Mouse (Mus musculus) CH12.LX (cell line): Measurements from ENCODE around the gene Adam15. TPM values are rescaled to one million over a fixed set of nuclear protein-coding genes. Genes with fewer than 3 reads are reported as not detected.

Source experiments
- DNase-seq: peaks from one replicate; pipeline ENCODE4 v3.0.0-alpha.2; 2013; ENCODE audit errors: extremely low read depth
- H3K27ac ChIP-seq: 2 replicates; pipeline ENCODE4 v1.5.1; 2012; ENCODE audit warnings: low read depth, mild to moderate bottlenecking, control low read depth, moderate library complexity; ENCODE audit not compliant: insufficient read depth
- H3K27me3 ChIP-seq: replicated peaks from 2 replicates; pipeline ENCODE3; 2012; ENCODE audit warnings: inconsistent platforms
- H3K36me3 ChIP-seq, 2 experiments: replicated peaks in 1 of 2; 2 replicates each; pipeline versions ENCODE3 to v1.6.1; 2012; ENCODE audit warnings: inconsistent platforms in 1 of 2, low read length in 1 of 2, mild to moderate bottlenecking in 1 of 2, mixed read lengths in 1 of 2, moderate library complexity in 1 of 2; ENCODE audit not compliant: control insufficient read depth in 1 of 2, insufficient read depth in 1 of 2
- H3K4me1 ChIP-seq, 2 experiments: 2 replicates each; pipeline ENCODE4 v1.6.1; 2012; ENCODE audit warnings: inconsistent platforms in 1 of 2, moderate library complexity in 1 of 2; ENCODE audit not compliant: insufficient read depth in 2 of 2, control insufficient read depth in 1 of 2
- H3K4me2 ChIP-seq: 2 replicates; pipeline ENCODE4 v1.6.1; 2012; ENCODE audit warnings: low read depth, mild to moderate bottlenecking, control low read depth; ENCODE audit not compliant: poor library complexity, insufficient read depth, severe bottlenecking
- H3K4me3 ChIP-seq, 3 experiments: fragments of 150-350 bp in 1 of 3; sonication (generic) in 1 of 3; replicated peaks in 1 of 3; 2 replicates each; pipeline versions ENCODE3 to v1.5.1; 2011 to 2012; ENCODE audit warnings: low read depth in 2 of 3, low read length in 2 of 3, mild to moderate bottlenecking in 2 of 3, moderate library complexity in 2 of 3, control low read depth in 1 of 3, improper control_type of control experiment in 1 of 3, inconsistent platforms in 1 of 3, mixed read lengths in 1 of 3; ENCODE audit not compliant: poor library complexity in 1 of 3
- H3K79me2 ChIP-seq: replicated peaks from 2 replicates; pipeline ENCODE4 v1.6.1; 2012; ENCODE audit warnings: mild to moderate bottlenecking, moderate library complexity; ENCODE audit not compliant: control insufficient read depth, poor library complexity, insufficient read depth, severe bottlenecking; ENCODE audit errors: extremely low read depth
- H3K9ac ChIP-seq: 2 replicates; pipeline ENCODE4 v1.6.1; 2012; ENCODE audit warnings: low read depth, mild to moderate bottlenecking, control low read depth, moderate library complexity; ENCODE audit not compliant: insufficient read depth
- H3K9me3 ChIP-seq: replicated peaks from 2 replicates; pipeline ENCODE3; 2012; ENCODE audit warnings: low read length, inconsistent platforms, mixed read lengths
- BHLHE40 ChIP-seq: IDR thresholded peaks from 2 replicates; pipeline ENCODE4 v1.6.1; 2011; ENCODE audit warnings: mild to moderate bottlenecking, low read depth, low read length, improper control_type of control experiment
- ELF1 ChIP-seq: IDR thresholded peaks from 2 replicates; pipeline ENCODE4 v1.6.1; 2014; ENCODE audit warnings: low read depth, mild to moderate bottlenecking, inconsistent platforms, low read length, improper control_type of control experiment
- EP300 ChIP-seq: IDR thresholded peaks from 2 replicates; pipeline ENCODE4 v1.6.1; 2011; ENCODE audit warnings: low read length, improper control_type of control experiment
- ETS1 ChIP-seq: conservative IDR thresholded peaks from 2 replicates; pipeline ENCODE4 v1.6.1; 2012; ENCODE audit warnings: low read depth, mild to moderate bottlenecking, inconsistent platforms, low read length, improper control_type of control experiment, moderate library complexity
- HCFC1 ChIP-seq: IDR thresholded peaks from 2 replicates; pipeline ENCODE4 v1.6.1; 2012; ENCODE audit warnings: low read depth, mild to moderate bottlenecking, inconsistent platforms, low read length, improper control_type of control experiment
- IRF4 ChIP-seq: IDR thresholded peaks from 2 replicates; pipeline ENCODE4 v1.6.1; 2014; ENCODE audit warnings: low read depth, mild to moderate bottlenecking, inconsistent platforms, low read length, improper control_type of control experiment
- KAT2A ChIP-seq: IDR thresholded peaks from 2 replicates; pipeline ENCODE4 v1.6.1; 2012; ENCODE audit warnings: low read length, improper control_type of control experiment, inconsistent platforms; ENCODE audit not compliant: insufficient replicate concordance
- MAFK ChIP-seq: IDR thresholded peaks from 2 replicates; pipeline ENCODE4 v1.6.1; 2011; ENCODE audit warnings: low read length, improper control_type of control experiment; ENCODE audit not compliant: insufficient replicate concordance
- MAZ ChIP-seq: IDR thresholded peaks from 2 replicates; pipeline ENCODE4 v1.6.1; 2012; ENCODE audit warnings: low read depth, mild to moderate bottlenecking, inconsistent platforms, low read length, improper control_type of control experiment, moderate library complexity
- MEF2A ChIP-seq: IDR thresholded peaks from 2 replicates; pipeline ENCODE4 v1.6.1; 2014; ENCODE audit warnings: low read depth, mild to moderate bottlenecking, inconsistent platforms, low read length, improper control_type of control experiment, borderline replicate concordance
- MXI1 ChIP-seq: IDR thresholded peaks from 2 replicates; pipeline ENCODE4 v1.6.1; 2011; ENCODE audit warnings: mild to moderate bottlenecking, low read depth, low read length, improper control_type of control experiment
- NELFE ChIP-seq: IDR thresholded peaks from 2 replicates; pipeline ENCODE4 v1.6.1; 2011; ENCODE audit warnings: low read depth, low read length, improper control_type of control experiment
- NRF1 ChIP-seq: IDR thresholded peaks from 2 replicates; pipeline ENCODE4 v1.6.1; 2014; ENCODE audit warnings: low read depth, mild to moderate bottlenecking, inconsistent platforms, low read length, improper control_type of control experiment, moderate library complexity
- PAX5 ChIP-seq: IDR thresholded peaks from 2 replicates; pipeline ENCODE4 v1.6.1; 2012; ENCODE audit warnings: low read length, inconsistent platforms, mixed read lengths
- POLR2AphosphoS2 ChIP-seq: IDR thresholded peaks from 2 replicates; pipeline ENCODE4 v1.6.1; 2011; ENCODE audit warnings: low read depth, low read length, improper control_type of control experiment
- RCOR1 ChIP-seq: conservative IDR thresholded peaks from 2 replicates; pipeline ENCODE4 v1.6.1; 2012; ENCODE audit warnings: low read depth, mild to moderate bottlenecking, inconsistent platforms, low read length, improper control_type of control experiment
- SIN3A ChIP-seq: IDR thresholded peaks from 2 replicates; pipeline ENCODE4 v1.6.1; 2012; ENCODE audit warnings: low read length, improper control_type of control experiment, inconsistent platforms
- USF1 ChIP-seq: IDR thresholded peaks from 2 replicates; pipeline ENCODE4 v1.6.1; 2014; ENCODE audit warnings: low read depth, mild to moderate bottlenecking, inconsistent platforms, low read length, improper control_type of control experiment
- ZC3H11A ChIP-seq: IDR thresholded peaks from 2 replicates; pipeline ENCODE4 v1.6.1; 2012; ENCODE audit warnings: low read depth, mild to moderate bottlenecking, inconsistent platforms, low read length, improper control_type of control experiment
- ZMIZ1 ChIP-seq: IDR thresholded peaks from 2 replicates; pipeline ENCODE4 v1.6.1; 2012; ENCODE audit warnings: low read depth, mild to moderate bottlenecking, inconsistent platforms, low read length, improper control_type of control experiment
- ZNF384 ChIP-seq: IDR thresholded peaks from 2 replicates; pipeline ENCODE4 v1.6.1; 2012; ENCODE audit warnings: low read depth, low read length, improper control_type of control experiment, inconsistent platforms
- dilution Hi-C: fragments of 300-500 bp; cut with MboI; formaldehyde crosslinking; loops from 2 replicates; pipeline ENCODE4 v1.14.3; 2020; ENCODE audit warnings: low sequenced_read_pairs; ENCODE audit not compliant: extremely low pct_unique_long_range_greater_than_20kb, extremely low pct_ligation_motif_present
- in situ Hi-C: fragments of 300-500 bp; cut with MboI; formaldehyde crosslinking; loops from 3 replicates; pipeline ENCODE4 v1.14.3; 2019; ENCODE audit warnings: low sequenced_read_pairs, low pct_ligation_motif_present, low pct_unique_long_range_greater_than_20kb, mixed read lengths
- polyA plus RNA-seq: library from polyadenylated mRNA; unstranded; fragments of >175 nt; gene quantifications from 2 replicates; pipeline ENCODE4 v1.2.1, GENCODE M21; 2012; ENCODE audit warnings: low read depth; ENCODE audit not compliant: insufficient read length
- total RNA-seq, 2 experiments: library from RNA; depleted of rRNA; stranded (reverse); fragments of 300-350 nt in 1 of 2; fragments of >200 nt in 1 of 2; gene quantifications; 2 replicates each; pipeline ENCODE4 v1.2.3; 2012 to 2014

The Adam15 gene
- total and polyA plus RNA-seq, 3 experiments = 5.8 to 39.1 (median 26.5) TPM

DNA sequence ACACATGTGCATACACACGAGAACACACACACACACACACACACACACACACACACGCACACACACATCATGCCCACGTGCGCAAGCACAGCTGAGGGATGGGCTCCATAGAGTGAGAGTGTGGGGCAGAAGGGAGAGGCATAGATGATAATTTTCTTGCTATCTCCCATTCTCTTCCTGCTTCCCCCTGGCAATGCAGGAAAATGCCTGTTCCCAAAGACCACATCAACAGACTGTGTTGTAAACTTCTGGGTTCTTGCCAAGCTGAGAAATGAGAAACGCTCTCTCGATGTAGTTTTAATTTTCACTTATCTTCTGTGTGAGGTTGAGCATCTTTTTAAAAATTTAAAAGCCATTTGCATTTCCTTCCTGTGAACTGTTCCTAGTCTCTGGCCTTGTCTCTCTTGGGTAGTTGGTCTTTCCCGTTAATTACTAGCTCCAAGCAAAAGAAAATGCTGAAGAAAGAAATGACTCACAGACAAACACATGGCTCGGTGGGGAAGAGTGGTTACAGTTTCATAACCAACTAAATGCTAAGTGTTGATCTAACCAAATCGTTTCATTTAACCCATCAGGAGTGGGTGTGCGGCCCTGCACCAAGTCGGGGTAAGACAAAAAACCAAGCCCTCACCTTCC, 52.9 kb downstream of the Adam15 start:
- H3K9me3 ChIP-seq = no peaks in the 10 kb centered on the region
- DNase-seq = no peak
- peak overlapping the region in 1 of 3 experiments; percentile 37 for H3K4me3 ChIP-seq
- in situ Hi-C loops (loop anchor here (5.0 kb wide), 1 partner anchor 50 kb away; the partner anchor contains the start of genes Krtcap2 and Trim46), dilution Hi-C loops (no loop called here)
- H3K4me1 ChIP-seq = peaks cover 7 to 31% of the 10 kb centered on the region in 2 experiments
- no peak overlapping the region for H3K4me2 ChIP-seq
- H3K36me3 ChIP-seq = no peaks in the 10 kb centered on the region
- no peaks in the 10 kb centered on the region for H3K79me2 ChIP-seq
- H3K9ac ChIP-seq = no peak overlapping the region
- H3K27me3 ChIP-seq = no peaks in the 10 kb centered on the region
- no peak overlapping the region for H3K27ac ChIP-seq
- no peak for TF ChIP-seq ZNF384
- no peak for TF ChIP-seq EP300
- no peak for TF ChIP-seq IRF4
- no peak for TF ChIP-seq ELF1
- TF ChIP-seq USF1 = no peak
- TF ChIP-seq RCOR1 = no peak
- no peak for TF ChIP-seq MXI1
- TF ChIP-seq KAT2A = no peak

- no peak for DNase-seq
- Histone ChIP-seq H3K4me3 (no peak overlapping the region), H3K79me2 (no peaks in the 10 kb centered on the region), H3K9ac (no peak overlapping the region), H3K9me3 (no peaks in the 10 kb centered on the region), H3K27me3 (no peaks in the 10 kb centered on the region), H3K4me2 (no peak overlapping the region), H3K4me1 (peaks cover 7 to 31% of the 10 kb centered on the region in 2 experiments), H3K36me3 (no peaks in the 10 kb centered on the region), H3K27ac (no peak overlapping the region)
- TF ChIP-seq BHLHE40 (peak; percentile 63), ZC3H11A (no peak)
- in situ Hi-C loops = loop anchor here (5.0 kb wide), 1 partner anchor 48 kb away; the partner anchor contains the start of genes Krtcap2 and Trim46
- dilution Hi-C loops = no loop called here
Observed at GRCm38 (mm10) chr3:89295685-89296230, 54.0 kb downstream of the Adam15 start.

GRCm38 (mm10) chr3:89294195-89294594, 55.6 kb downstream of the Adam15 start:
- H3K4me1 ChIP-seq = peaks cover 7 to 34% of the 10 kb centered on the region in 2 experiments

More at GRCm38 (mm10) chr3:89294195-89294594, 55.6 kb downstream of the Adam15 start:
- no peak for DNase-seq
- no peaks in the 10 kb centered on the region for H3K36me3 ChIP-seq
- no peak for TF ChIP-seq BHLHE40
- no peak for TF ChIP-seq RCOR1
- TF ChIP-seq ZNF384 = no peak
- no peak for TF ChIP-seq NELFE
- no peak for TF ChIP-seq MEF2A
- TF ChIP-seq USF1 = no peak
- no peak for TF ChIP-seq HCFC1
- no peak for TF ChIP-seq NRF1
- no peak for TF ChIP-seq ZMIZ1
- no peak for TF ChIP-seq IRF4
- TF ChIP-seq MAZ = no peak
- TF ChIP-seq SIN3A = no peak
- TF ChIP-seq PAX5 = no peak
- TF ChIP-seq POLR2AphosphoS2 = no peak
- no peak for TF ChIP-seq MAFK
- no peak for TF ChIP-seq ETS1
- H3K79me2 ChIP-seq = no peaks in the 10 kb centered on the region
- dilution Hi-C loops (no loop called here), in situ Hi-C loops (no loop called here)
- H3K4me2 ChIP-seq = no peak overlapping the region
- H3K27me3 ChIP-seq = no peaks in the 10 kb centered on the region
- no peak overlapping the region for H3K9ac ChIP-seq
- H3K27ac ChIP-seq = no peak overlapping the region
- no peaks in the 10 kb centered on the region for H3K9me3 ChIP-seq
- H3K4me3 ChIP-seq = no peak overlapping the region
